Mouse (Mus musculus): Measurements from ENCODE around the gene Unc93b1.
"Not testable (repeated sequence)": the region's sequence is repeated elsewhere in the genome, so short reads cannot be mapped to it uniquely, and the experiment has no call there.

Unc93b1 gene

GRCm38 (mm10) chr19:3947813-3948212 lies 12.8 kb downstream of the Unc93b1 start:
- DNase-seq (ENCODE audit: low spot score), result no peak

- no peak for DNase-seq (ENCODE audit: low spot score)
Measured at GRCm38 (mm10) chr19:3948546-3948945, 13.6 kb downstream of the Unc93b1 start.

- DNase-seq (ENCODE audit: low spot score), result no peak
Measured at GRCm38 (mm10) chr19:3950331-3950730, 15.3 kb downstream of the Unc93b1 start.

- DNase-seq (ENCODE audit: low spot score), result no peak
Measured at GRCm38 (mm10) chr19:3951461-3951860, 16.5 kb downstream of the Unc93b1 start.

- no peak for DNase-seq (ENCODE audit: low spot score)
Measured at GRCm38 (mm10) chr19:3952099-3952498, 17.1 kb downstream of the Unc93b1 start.

- no peak for DNase-seq (ENCODE audit: low spot score)
Measured at GRCm38 (mm10) chr19:3955033-3955432, 20.0 kb downstream of the Unc93b1 start.

GRCm38 (mm10) chr19:3955804-3956203 lies 20.8 kb downstream of the Unc93b1 start:
- no peak for DNase-seq (ENCODE audit: low spot score)

GRCm38 (mm10) chr19:3957296-3958036 lies 22.5 kb downstream of the Unc93b1 start:
- DNase-seq (ENCODE audit: low spot score), result not testable (repeated sequence)

- DNase-seq (ENCODE audit: low spot score), result no peak
Measured at GRCm38 (mm10) chr19:3958470-3958869, 23.5 kb downstream of the Unc93b1 start, which contains the start of gene Aldh3b3. Gene Aldh3b3, plus strand, starts transcription at chr19:3958645.

- DNase-seq (ENCODE audit: low spot score), result no peak
Measured at GRCm38 (mm10) chr19:3959030-3959429, 24.0 kb downstream of the Unc93b1 start.

GRCm38 (mm10) chr19:3960211-3960610 lies 25.2 kb downstream of the Unc93b1 start:
- no peak for DNase-seq (ENCODE audit: low spot score)

GRCm38 (mm10) chr19:3961805-3962204 lies 26.8 kb downstream of the Unc93b1 start:
- not testable (repeated sequence) for DNase-seq (ENCODE audit: low spot score)

- no peak for DNase-seq (ENCODE audit: low spot score)
Measured at GRCm38 (mm10) chr19:3962469-3962868, 27.5 kb downstream of the Unc93b1 start.

- no peak for DNase-seq (ENCODE audit: low spot score)
Measured at GRCm38 (mm10) chr19:3964030-3964429, 29.0 kb downstream of the Unc93b1 start.

- no peak for DNase-seq (ENCODE audit: low spot score)
Measured at GRCm38 (mm10) chr19:3966330-3967075, 31.5 kb downstream of the Unc93b1 start.

- no peak for DNase-seq (ENCODE audit: low spot score)
Measured at GRCm38 (mm10) chr19:3967258-3967657, 32.3 kb downstream of the Unc93b1 start.

- no peak for DNase-seq (ENCODE audit: low spot score)
Measured at GRCm38 (mm10) chr19:3972229-3972628, 37.2 kb downstream of the Unc93b1 start, which contains the start of gene Aldh3b2. Gene Aldh3b2, plus strand, starts transcription at chr19:3972328.

GRCm38 (mm10) chr19:3974608-3975007 lies 39.6 kb downstream of the Unc93b1 start:
- not testable (repeated sequence) for DNase-seq (ENCODE audit: low spot score)

GRCm38 (mm10) chr19:3975866-3976265 lies 40.9 kb downstream of the Unc93b1 start:
- DNase-seq (ENCODE audit: low spot score), result no peak

- DNase-seq (ENCODE audit: low spot score), result peak; percentile 76
Measured at GRCm38 (mm10) chr19:3980309-3980708, 45.3 kb downstream of the Unc93b1 start.

- DNase-seq (ENCODE audit: low spot score), result no peak
Measured at GRCm38 (mm10) chr19:3980917-3981316, 45.9 kb downstream of the Unc93b1 start.

- no peak for DNase-seq (ENCODE audit: low spot score)
Measured at GRCm38 (mm10) chr19:3983527-3984200, 48.7 kb downstream of the Unc93b1 start.

GRCm38 (mm10) chr19:3985261-3985681 lies 50.3 kb downstream of the Unc93b1 start:
- DNase-seq (ENCODE audit: low spot score), result no peak
